Mouse (Mus musculus): Measurements from ENCODE around the gene Sec24a. TPM values are rescaled to one million over a fixed set of nuclear protein-coding genes. Genes with fewer than 3 reads are reported as not detected.
A peak's percentile ranks its signal among the peaks of the same experiment; 100 is the strongest.
"Not testable (repeated sequence)": the region's sequence is repeated elsewhere in the genome, so short reads cannot be mapped to it uniquely, and the experiment has no call there.

Sec24a gene
- polyA plus RNA-seq, 1 experiment from 2014 or later = 10.6 TPM

DNA sequence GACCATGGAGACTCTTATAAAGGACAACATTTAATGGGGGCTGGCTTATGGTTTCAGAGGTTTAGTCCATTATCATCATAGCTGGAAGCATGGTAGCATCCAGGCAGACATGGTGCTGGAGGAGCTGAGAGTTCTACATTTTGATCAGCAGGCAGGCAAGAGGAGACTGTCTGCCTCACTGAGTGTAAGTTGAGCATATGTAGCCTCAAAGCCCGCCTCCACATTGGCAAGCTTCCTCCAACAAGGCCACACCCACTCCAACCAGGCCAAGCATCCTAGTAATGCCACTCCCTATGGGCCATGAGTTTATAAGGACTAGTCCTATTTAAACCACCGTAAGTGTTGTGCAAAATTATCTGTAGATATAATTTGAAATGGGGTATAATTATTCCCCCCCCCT is 92.1 kb downstream of the Sec24a start:
- no peaks in the 10 kb centered on the region for H3K9me3 ChIP-seq (replicated peaks; ENCODE audit: low read length)
- DNase-seq (ENCODE audit: low spot score) (no peak), ATAC-seq (replicated peaks; ENCODE audit: low FRiP score, low read depth) (no peak)
- no peaks in the 10 kb centered on the region for H3K4me1 ChIP-seq (replicated peaks; ENCODE audit: insufficient read depth, low read length)
- WGBS = 81% methylated on average over 2 of the region's 2 CpGs
- no peak for TF ChIP-seq CTCF (IDR thresholded peaks at IDR 0.05; ENCODE audit: low read depth)
- H3K27ac ChIP-seq = no peak overlapping the region
- no peak overlapping the region for H3K4me2 ChIP-seq (ENCODE audit: low read length)
- H3K36me3 ChIP-seq (ENCODE audit: insufficient read depth, low read length) = no peaks in the 10 kb centered on the region
- no peak overlapping the region for H3K9ac ChIP-seq (ENCODE audit: low read depth, low read length)
- no peak overlapping the region for H3K4me3 ChIP-seq (replicated peaks; ENCODE audit: low read depth, low read length)
- H3K27me3 ChIP-seq (ENCODE audit: insufficient read depth, low read length) = no peaks in the 10 kb centered on the region

DNA sequence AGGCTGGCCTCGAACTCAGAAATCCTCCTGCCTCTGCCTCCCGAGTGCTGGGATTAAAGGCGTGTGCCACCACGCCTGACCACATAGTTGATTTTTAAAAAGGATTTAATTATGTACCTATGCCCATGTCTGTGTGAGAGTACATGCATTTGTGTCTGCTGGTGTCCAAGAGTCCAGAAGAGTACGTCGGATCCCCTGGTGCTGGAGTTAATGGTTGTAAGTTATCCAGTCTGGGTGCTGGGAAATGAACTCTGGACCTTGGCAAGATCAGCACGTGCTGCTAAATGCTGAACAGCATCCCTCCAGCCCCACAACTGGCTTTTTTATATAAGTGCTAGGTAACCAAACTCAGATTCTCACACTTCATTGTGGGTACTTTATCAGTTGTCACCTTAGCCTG is 92.6 kb downstream of the Sec24a start:
- Histone ChIP-seq H3K9me3 (replicated peaks; ENCODE audit: low read length) (no peaks in the 10 kb centered on the region), H3K4me3 (replicated peaks; ENCODE audit: low read depth, low read length) (no peak overlapping the region), H3K36me3 (ENCODE audit: insufficient read depth, low read length) (no peaks in the 10 kb centered on the region), H3K4me1 (replicated peaks; ENCODE audit: insufficient read depth, low read length) (no peaks in the 10 kb centered on the region), H3K9ac (ENCODE audit: low read depth, low read length) (no peak overlapping the region), H3K4me2 (ENCODE audit: low read length) (no peak overlapping the region), H3K27ac (no peak overlapping the region), H3K27me3 (ENCODE audit: insufficient read depth, low read length) (no peaks in the 10 kb centered on the region)
- no peak for TF ChIP-seq CTCF (IDR thresholded peaks at IDR 0.05; ENCODE audit: low read depth)
- WGBS = 87% methylated on average over 7 of the region's 7 CpGs
- ATAC-seq (replicated peaks; ENCODE audit: low FRiP score, low read depth) (no peak), DNase-seq (ENCODE audit: low spot score) (no peak)

- not testable (repeated sequence) for H3K4me3 ChIP-seq (replicated peaks; ENCODE audit: low read depth, low read length); H3K9ac ChIP-seq (ENCODE audit: low read depth, low read length); H3K36me3 ChIP-seq (ENCODE audit: insufficient read depth, low read length); H3K4me2 ChIP-seq (ENCODE audit: low read length); H3K27me3 ChIP-seq (ENCODE audit: insufficient read depth, low read length); H3K27ac ChIP-seq; DNase-seq (ENCODE audit: low spot score); H3K4me1 ChIP-seq (replicated peaks; ENCODE audit: insufficient read depth, low read length); H3K9me3 ChIP-seq (replicated peaks; ENCODE audit: low read length); ATAC-seq (replicated peaks; ENCODE audit: low FRiP score, low read depth)
- 94% methylated on average over 7 of the region's 7 CpGs for WGBS
Measured at GRCm38 (mm10) chr11:51664747-51665146, 98.7 kb downstream of the Sec24a start.

GRCm38 (mm10) chr11:51662632-51663031 is 100.8 kb downstream of the Sec24a start:
- H3K27me3 ChIP-seq (ENCODE audit: insufficient read depth, low read length) = no peaks in the 10 kb centered on the region
- H3K9me3 ChIP-seq (replicated peaks; ENCODE audit: low read length) = no peaks in the 10 kb centered on the region
- DNase-seq (ENCODE audit: low spot score) (no peak), ATAC-seq (replicated peaks; ENCODE audit: low FRiP score, low read depth) (no peak)
- no peaks in the 10 kb centered on the region for H3K36me3 ChIP-seq (ENCODE audit: insufficient read depth, low read length)
- 71% methylated on average over 7 of the region's 7 CpGs for WGBS
- H3K27ac ChIP-seq = no peak overlapping the region
- no peak for TF ChIP-seq CTCF (IDR thresholded peaks at IDR 0.05; ENCODE audit: low read depth)
- H3K4me2 ChIP-seq (ENCODE audit: low read length) = no peak overlapping the region
- H3K4me1 ChIP-seq (replicated peaks; ENCODE audit: insufficient read depth, low read length) = peaks cover 10% of the 10 kb centered on the region; the same call in 1 of the 2 replicates
- no peak overlapping the region for H3K9ac ChIP-seq (ENCODE audit: low read depth, low read length)
- H3K4me3 ChIP-seq (replicated peaks; ENCODE audit: low read depth, low read length) = no peak overlapping the region

DNA sequence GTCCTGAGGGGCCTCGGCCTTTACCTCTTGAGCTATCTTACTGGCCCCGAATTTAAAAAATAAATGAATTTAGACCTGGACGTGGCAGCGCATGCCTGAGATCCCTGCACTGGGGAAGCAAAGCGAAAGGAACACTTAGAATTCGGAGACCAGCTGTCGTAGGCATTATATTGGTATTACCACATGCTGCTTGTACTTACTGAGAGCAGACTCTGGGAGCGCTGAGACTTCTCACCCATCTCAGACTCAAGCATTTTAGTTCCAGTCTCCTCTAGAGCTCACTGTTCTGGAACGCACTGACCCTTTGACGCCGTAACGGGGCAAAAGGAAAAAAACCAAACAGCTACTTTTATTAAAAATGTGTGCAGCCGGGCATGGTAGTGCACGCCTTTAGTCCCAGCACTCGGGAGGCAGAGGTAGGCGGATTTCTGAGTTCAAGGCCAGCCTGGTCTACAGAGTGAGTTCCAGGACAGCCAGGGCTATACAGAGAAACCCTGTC is 101.5 kb downstream of the Sec24a start:
- no peaks in the 10 kb centered on the region for H3K27me3 ChIP-seq (ENCODE audit: insufficient read depth, low read length)
- WGBS = 70% methylated on average over 16 of the region's 16 CpGs
- H3K27ac ChIP-seq = no peak overlapping the region
- no peak for TF ChIP-seq CTCF (IDR thresholded peaks at IDR 0.05; ENCODE audit: low read depth)
- no peaks in the 10 kb centered on the region for H3K9me3 ChIP-seq (replicated peaks; ENCODE audit: low read length)
- no peaks in the 10 kb centered on the region for H3K36me3 ChIP-seq (ENCODE audit: insufficient read depth, low read length)
- no peak overlapping the region for H3K4me3 ChIP-seq (replicated peaks; ENCODE audit: low read depth, low read length)
- no peak overlapping the region for H3K9ac ChIP-seq (ENCODE audit: low read depth, low read length)
- DNase-seq (ENCODE audit: low spot score) (no peak), ATAC-seq (replicated peaks; ENCODE audit: low FRiP score, low read depth) (no peak)
- peaks cover 13% of the 10 kb centered on the region; the same call in 1 of the 2 replicates for H3K4me1 ChIP-seq (replicated peaks; ENCODE audit: insufficient read depth, low read length)
- no peak overlapping the region for H3K4me2 ChIP-seq (ENCODE audit: low read length)

- H3K27ac ChIP-seq = peak overlapping the region; percentile 48; the same call in 1 of the 2 replicates
- no peaks in the 10 kb centered on the region for H3K9me3 ChIP-seq (replicated peaks; ENCODE audit: low read length)
- no peak for TF ChIP-seq CTCF (IDR thresholded peaks at IDR 0.05; ENCODE audit: low read depth)
- no peaks in the 10 kb centered on the region for H3K27me3 ChIP-seq (ENCODE audit: insufficient read depth, low read length)
- peaks cover 13% of the 10 kb centered on the region; the same call in 1 of the 2 replicates for H3K4me1 ChIP-seq (replicated peaks; ENCODE audit: insufficient read depth, low read length)
- 32% methylated on average over 6 of the region's 6 CpGs for WGBS
- H3K9ac ChIP-seq (ENCODE audit: low read depth, low read length) = no peak overlapping the region; the same call in 1 of the 2 replicates
- no peak overlapping the region for H3K4me2 ChIP-seq (ENCODE audit: low read length)
- H3K36me3 ChIP-seq (ENCODE audit: insufficient read depth, low read length) = no peaks in the 10 kb centered on the region
- no peak overlapping the region for H3K4me3 ChIP-seq (replicated peaks; ENCODE audit: low read depth, low read length)
- DNase-seq (ENCODE audit: low spot score) (peak; percentile 50), ATAC-seq (replicated peaks; ENCODE audit: low FRiP score, low read depth) (peak; percentile 80)
Measured at GRCm38 (mm10) chr11:51658705-51659104, 104.7 kb downstream of the Sec24a start.

- H3K36me3 ChIP-seq (ENCODE audit: insufficient read depth, low read length) = no peaks in the 10 kb centered on the region
- DNase-seq (ENCODE audit: low spot score) (no peak), ATAC-seq (replicated peaks; ENCODE audit: low FRiP score, low read depth) (no peak; the same call in 1 of the 2 replicates)
- H3K4me2 ChIP-seq (ENCODE audit: low read length) = no peak overlapping the region
- no peak overlapping the region; the same call in 1 of the 2 replicates for H3K9ac ChIP-seq (ENCODE audit: low read depth, low read length)
- H3K4me3 ChIP-seq (replicated peaks; ENCODE audit: low read depth, low read length) = no peak overlapping the region
- no peaks in the 10 kb centered on the region for H3K9me3 ChIP-seq (replicated peaks; ENCODE audit: low read length)
- no peaks in the 10 kb centered on the region for H3K27me3 ChIP-seq (ENCODE audit: insufficient read depth, low read length)
- WGBS = 23% methylated on average over 7 of the region's 7 CpGs
- H3K27ac ChIP-seq = peak overlapping the region; percentile 48; the same call in 1 of the 2 replicates
- TF ChIP-seq CTCF (IDR thresholded peaks at IDR 0.05; ENCODE audit: low read depth) = no peak
- H3K4me1 ChIP-seq (replicated peaks; ENCODE audit: insufficient read depth, low read length) = peaks cover 13% of the 10 kb centered on the region; the same call in 1 of the 2 replicates
Measured at GRCm38 (mm10) chr11:51658291-51658690, 105.1 kb downstream of the Sec24a start.

Measured in kidney, postnatal 0 days (tissue).